Mouse (Mus musculus): ENCODE results near the gene Ctsz. TPM values are rescaled to one million over a fixed set of nuclear protein-coding genes. Genes with fewer than 3 reads are reported as not detected.

Gene Ctsz
- polyA plus RNA-seq (2014; fragmentation: Nextera tagmentation; extraction: Ambion mirVana), result 97.5 and 103 TPM in 2 replicates

DNA sequence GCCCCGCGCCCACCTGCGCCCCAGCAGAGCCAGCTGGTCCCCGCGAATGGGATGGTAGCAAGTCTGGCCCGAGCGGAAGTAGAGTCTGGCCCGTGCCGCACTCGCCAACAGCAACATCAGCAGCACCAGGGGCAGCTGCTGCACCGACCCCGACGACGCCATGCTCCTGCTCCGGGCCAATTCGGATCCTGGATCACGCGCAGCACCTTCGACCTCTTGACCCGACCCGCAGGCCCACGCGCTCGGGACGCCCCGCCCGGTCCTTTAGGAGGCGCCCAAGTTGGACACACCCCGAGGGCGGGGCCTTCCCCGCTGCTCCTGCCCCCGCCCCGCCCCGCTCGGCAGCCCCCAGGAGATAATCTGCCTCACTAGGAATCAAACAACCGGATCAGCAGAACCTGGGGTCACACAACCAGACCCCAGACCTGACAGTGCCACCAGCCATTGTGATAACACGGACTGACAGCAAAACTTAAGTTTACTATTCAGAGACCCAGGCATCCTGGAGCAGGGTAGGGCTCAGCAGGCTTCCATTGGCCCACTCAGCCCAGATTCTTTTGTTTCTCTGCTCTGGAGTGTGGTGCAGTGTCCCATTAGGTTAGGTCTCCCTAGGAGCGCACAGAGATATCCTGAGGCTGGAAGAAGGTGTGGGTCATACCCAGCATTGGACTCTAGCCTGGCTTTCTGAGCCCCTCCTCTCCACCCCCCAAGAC is at the start of gene Ctsz:
Gene Ctsz, minus strand, starts transcription at position 303 of the 713 bp plus-strand sequence.
- no peaks in the 10 kb centered on the region for H3K36me3 ChIP-seq (ENCODE audit: control insufficient read depth, insufficient read depth, low read length)
- H3K27me3 ChIP-seq (ENCODE audit: control insufficient read depth, insufficient read depth, low read length), result no peaks in the 10 kb centered on the region
- peak within 1 kb of the TSS; percentile 66 for H3K4me2 ChIP-seq (ENCODE audit: low read depth)
- peak within 1 kb of the TSS; percentile 71 for H3K9ac ChIP-seq (ENCODE audit: low read length)
- H3K9me3 ChIP-seq (ENCODE audit: control insufficient read depth, low read length), result no peaks in the 10 kb centered on the region
- H3K4me3 ChIP-seq (ENCODE audit: low read depth, low read length), result peak within 1 kb of the TSS; percentile 50
- no peak within 1 kb of the TSS for H3K27ac ChIP-seq (ENCODE audit: low read depth, low read length)
- peaks cover 7% of the 10 kb centered on the region; the same call in 1 of the 2 replicates for H3K4me1 ChIP-seq (ENCODE audit: control insufficient read depth, insufficient read depth, low read length)
- DNase-seq (ENCODE audit: low spot score) (peak; percentile 72), ATAC-seq (ENCODE audit: insufficient read depth, low FRiP score, low TSS enrichment) (peak; percentile 76)
- 2% methylated on average over 38 of the region's 38 CpGs for WGBS

DNA sequence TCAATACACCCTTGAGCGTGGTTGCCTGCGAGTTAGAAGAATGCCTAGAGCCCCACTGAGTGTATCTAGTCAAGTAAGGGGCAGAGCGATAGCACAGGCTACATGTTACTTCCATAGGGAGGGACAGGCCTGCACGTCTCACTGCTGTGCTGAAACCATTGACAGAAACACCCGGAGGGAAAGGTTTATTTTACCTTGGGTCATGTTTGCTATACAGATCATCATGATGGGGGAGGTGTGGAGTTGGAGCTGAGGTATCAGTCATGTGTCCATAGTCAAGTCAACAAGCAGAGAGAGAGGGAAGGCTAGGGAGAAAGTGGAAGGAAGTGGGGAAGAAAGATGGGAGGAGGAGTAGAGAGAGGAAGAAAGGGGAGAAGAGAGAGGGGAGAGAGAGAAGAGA is 48.2 kb upstream of the Ctsz start:
- ATAC-seq (ENCODE audit: insufficient read depth, low FRiP score, low TSS enrichment) (no peak), DNase-seq (ENCODE audit: low spot score) (no peak)
- H3K27ac ChIP-seq (ENCODE audit: low read depth, low read length), result no peak overlapping the region
- no peaks in the 10 kb centered on the region for H3K27me3 ChIP-seq (ENCODE audit: control insufficient read depth, insufficient read depth, low read length)
- no peaks in the 10 kb centered on the region for H3K4me1 ChIP-seq (ENCODE audit: control insufficient read depth, insufficient read depth, low read length)
- H3K4me2 ChIP-seq (ENCODE audit: low read depth), result no peak overlapping the region
- no peak overlapping the region for H3K4me3 ChIP-seq (ENCODE audit: low read depth, low read length)
- WGBS, result 90% methylated on average over 5 of the region's 5 CpGs
- H3K9me3 ChIP-seq (ENCODE audit: control insufficient read depth, low read length), result no peaks in the 10 kb centered on the region
- no peak overlapping the region for H3K9ac ChIP-seq (ENCODE audit: low read length)
- H3K36me3 ChIP-seq (ENCODE audit: control insufficient read depth, insufficient read depth, low read length), result no peaks in the 10 kb centered on the region

DNA sequence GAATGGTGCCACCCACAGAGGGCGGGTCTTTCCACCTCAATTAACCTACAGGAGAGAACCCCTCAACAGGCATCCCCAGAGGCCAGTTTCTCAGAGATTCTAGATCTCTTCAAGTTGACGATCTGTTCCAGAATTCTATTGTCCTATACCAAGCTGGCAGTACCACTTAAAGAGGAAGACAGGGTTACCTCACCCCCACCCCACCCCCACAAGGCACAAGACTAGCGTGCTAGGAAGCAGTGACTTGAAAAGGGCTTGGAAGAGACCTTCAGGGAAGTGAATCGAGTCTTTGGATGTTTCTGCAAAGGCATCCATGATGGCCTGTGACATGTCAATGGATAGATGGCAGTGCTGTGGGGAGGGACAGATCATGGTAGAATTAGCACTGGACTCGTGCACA is 39.9 kb upstream of the Ctsz start:
- ATAC-seq (ENCODE audit: insufficient read depth, low FRiP score, low TSS enrichment) (no peak), DNase-seq (ENCODE audit: low spot score) (no peak)
- H3K9me3 ChIP-seq (ENCODE audit: control insufficient read depth, low read length), result no peaks in the 10 kb centered on the region
- H3K36me3 ChIP-seq (ENCODE audit: control insufficient read depth, insufficient read depth, low read length), result no peaks in the 10 kb centered on the region
- H3K9ac ChIP-seq (ENCODE audit: low read length), result no peak overlapping the region
- H3K4me1 ChIP-seq (ENCODE audit: control insufficient read depth, insufficient read depth, low read length), result no peaks in the 10 kb centered on the region
- no peaks in the 10 kb centered on the region for H3K27me3 ChIP-seq (ENCODE audit: control insufficient read depth, insufficient read depth, low read length)
- H3K4me3 ChIP-seq (ENCODE audit: low read depth, low read length), result no peak overlapping the region
- H3K4me2 ChIP-seq (ENCODE audit: low read depth), result no peak overlapping the region
- WGBS, result 81% methylated on average over 5 of the region's 5 CpGs
- H3K27ac ChIP-seq (ENCODE audit: low read depth, low read length), result no peak overlapping the region

DNA sequence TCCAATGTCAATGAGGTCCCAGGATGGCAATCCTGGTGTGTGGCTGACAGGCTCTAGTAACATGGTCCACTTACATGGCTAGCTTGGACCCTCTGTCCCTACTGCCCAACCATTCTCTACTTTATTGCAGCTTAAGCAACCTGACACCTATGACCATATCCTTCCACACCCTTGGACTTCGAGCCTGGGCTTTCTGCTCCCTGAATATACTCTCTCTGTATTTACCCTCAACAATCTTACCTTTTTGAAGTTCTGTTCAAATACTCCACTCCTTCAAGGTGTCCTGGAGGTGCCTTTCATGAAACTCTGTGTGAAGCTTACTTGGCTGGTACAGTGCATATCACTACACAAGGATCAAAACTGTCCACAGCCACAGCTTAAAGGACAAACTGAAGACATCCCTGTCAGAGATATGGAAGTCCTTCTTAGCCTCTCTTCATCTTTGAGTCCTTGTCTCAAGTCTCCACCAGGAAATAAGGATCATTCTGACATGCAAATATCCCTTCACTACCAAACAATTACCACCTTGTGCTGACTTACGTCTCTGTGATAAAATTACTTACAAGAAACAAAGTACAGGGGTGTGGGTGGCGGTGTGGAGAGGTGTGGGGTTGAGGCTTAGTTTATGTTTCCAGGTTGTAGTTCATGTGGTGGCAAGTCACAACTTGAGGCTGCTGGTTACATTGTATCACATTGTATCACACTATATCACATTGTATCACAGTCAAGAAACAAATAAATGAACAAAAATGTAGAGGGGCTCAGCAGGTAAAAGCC is 38.9 kb upstream of the Ctsz start:
- 81% methylated on average over 3 of the region's 3 CpGs for WGBS
- H3K4me3 ChIP-seq (ENCODE audit: low read depth, low read length), result no peak overlapping the region
- H3K27ac ChIP-seq (ENCODE audit: low read depth, low read length), result no peak overlapping the region
- H3K4me1 ChIP-seq (ENCODE audit: control insufficient read depth, insufficient read depth, low read length), result no peaks in the 10 kb centered on the region
- ATAC-seq (ENCODE audit: insufficient read depth, low FRiP score, low TSS enrichment), result no peak
- H3K4me2 ChIP-seq (ENCODE audit: low read depth), result no peak overlapping the region
- DNase-seq (ENCODE audit: low spot score), result no peak
- H3K36me3 ChIP-seq (ENCODE audit: control insufficient read depth, insufficient read depth, low read length), result no peaks in the 10 kb centered on the region
- no peaks in the 10 kb centered on the region for H3K9me3 ChIP-seq (ENCODE audit: control insufficient read depth, low read length)
- H3K27me3 ChIP-seq (ENCODE audit: control insufficient read depth, insufficient read depth, low read length), result no peaks in the 10 kb centered on the region
- no peak overlapping the region for H3K9ac ChIP-seq (ENCODE audit: low read length)

DNA sequence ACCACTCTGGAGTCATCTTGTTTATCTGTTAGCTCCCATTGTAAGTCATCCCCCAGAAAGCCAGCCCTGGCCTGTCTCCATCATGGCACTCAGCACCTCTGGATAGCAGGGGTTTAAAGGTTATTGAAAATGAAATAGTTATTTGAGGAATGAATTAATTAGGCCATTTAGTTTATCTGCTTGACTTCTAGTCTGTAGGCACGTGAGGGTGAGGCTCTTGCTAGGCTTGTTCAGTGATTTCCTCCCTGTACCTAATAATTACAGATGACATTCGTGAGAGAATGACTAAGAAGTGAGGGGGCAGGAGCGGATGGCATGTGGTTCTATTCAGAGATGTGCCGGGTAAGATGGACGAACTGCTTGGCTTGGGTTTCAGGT is 34.7 kb upstream of the Ctsz start:
- H3K4me3 ChIP-seq (ENCODE audit: low read depth, low read length), result peak overlapping the region; percentile 61
- no peak for ATAC-seq (ENCODE audit: insufficient read depth, low FRiP score, low TSS enrichment)
- H3K27ac ChIP-seq (ENCODE audit: low read depth, low read length), result no peak overlapping the region

DNA sequence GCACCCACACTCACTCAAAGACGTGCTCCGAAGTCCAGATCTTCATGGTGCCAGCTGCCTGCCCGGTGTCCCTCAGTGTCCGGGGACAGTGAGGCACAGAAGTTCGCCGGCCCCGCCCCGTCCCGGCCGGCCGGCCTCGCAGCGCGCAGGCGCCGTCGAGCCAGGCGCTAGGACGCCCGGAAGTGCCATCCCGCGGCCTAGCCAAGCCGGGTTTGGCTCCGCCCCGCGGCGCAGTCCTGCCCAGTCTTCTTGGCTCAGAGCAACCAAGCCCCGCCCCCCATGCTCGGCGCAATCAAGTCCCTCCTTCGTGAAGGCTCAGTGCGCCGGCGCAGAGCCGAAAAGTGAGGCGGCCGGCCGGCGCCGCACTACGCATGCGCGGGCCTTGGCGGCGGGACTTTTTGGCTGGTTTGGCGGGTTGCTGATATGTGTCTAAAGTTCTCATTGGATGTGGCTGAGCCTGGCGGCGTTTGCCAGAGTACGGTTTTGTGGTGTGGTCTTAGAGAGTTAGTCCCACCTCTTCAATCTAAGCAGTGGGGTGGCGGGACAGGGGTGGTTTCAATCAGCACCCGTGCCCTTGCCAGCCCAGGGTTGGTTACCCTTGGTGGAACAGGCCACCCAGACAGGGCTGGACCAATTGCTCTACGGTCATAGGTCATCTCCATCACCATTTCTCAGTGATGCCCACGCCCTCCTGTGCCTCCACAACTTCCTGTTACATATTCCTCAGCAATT is 34.1 kb upstream of the Ctsz start, which contains the start of gene Prelid3b:
Gene Prelid3b, minus strand, starts transcription at position 264 of the 732 bp plus-strand sequence.
- H3K9ac ChIP-seq (ENCODE audit: low read length), result peak within 1 kb of the TSS; percentile 67
- H3K27ac ChIP-seq (ENCODE audit: low read depth, low read length), result 0 out of 2 replicates have a peak within 1 kb of the TSS, but pooled peaks have one; percentile 53
- H3K4me3 ChIP-seq (ENCODE audit: low read depth, low read length), result peak within 1 kb of the TSS; percentile 61
- peak within 1 kb of the TSS; percentile 73 for H3K4me2 ChIP-seq (ENCODE audit: low read depth)
- peak; percentile 100 for DNase-seq (ENCODE audit: low spot score)
- under 1% methylated on average over 48 of the region's 53 CpGs for WGBS
- H3K36me3 ChIP-seq (ENCODE audit: control insufficient read depth, insufficient read depth, low read length), result no peaks in the 10 kb centered on the region
- ATAC-seq (ENCODE audit: insufficient read depth, low FRiP score, low TSS enrichment), result peak; percentile 98
- peaks cover 4% of the 10 kb centered on the region; the same call in 1 of the 2 replicates for H3K4me1 ChIP-seq (ENCODE audit: control insufficient read depth, insufficient read depth, low read length)
- H3K27me3 ChIP-seq (ENCODE audit: control insufficient read depth, insufficient read depth, low read length), result no peaks in the 10 kb centered on the region
- H3K9me3 ChIP-seq (ENCODE audit: control insufficient read depth, low read length), result no peaks in the 10 kb centered on the region

More for the DNA sequence above, 34.7 kb upstream of the Ctsz start:
- Histone ChIP-seq H3K4me2 (ENCODE audit: low read depth) (peak overlapping the region; percentile 49), H3K9ac (ENCODE audit: low read length) (peak overlapping the region; percentile 52; the same call in 1 of the 2 replicates), H3K27me3 (ENCODE audit: control insufficient read depth, insufficient read depth, low read length) (no peaks in the 10 kb centered on the region), H3K36me3 (ENCODE audit: control insufficient read depth, insufficient read depth, low read length) (no peaks in the 10 kb centered on the region), H3K9me3 (ENCODE audit: control insufficient read depth, low read length) (no peaks in the 10 kb centered on the region), H3K4me1 (ENCODE audit: control insufficient read depth, insufficient read depth, low read length) (peaks cover 4% of the 10 kb centered on the region; the same call in 1 of the 2 replicates)
- no peak for DNase-seq (ENCODE audit: low spot score)
- WGBS, result 85% methylated on average over 5 of the region's 5 CpGs

DNA sequence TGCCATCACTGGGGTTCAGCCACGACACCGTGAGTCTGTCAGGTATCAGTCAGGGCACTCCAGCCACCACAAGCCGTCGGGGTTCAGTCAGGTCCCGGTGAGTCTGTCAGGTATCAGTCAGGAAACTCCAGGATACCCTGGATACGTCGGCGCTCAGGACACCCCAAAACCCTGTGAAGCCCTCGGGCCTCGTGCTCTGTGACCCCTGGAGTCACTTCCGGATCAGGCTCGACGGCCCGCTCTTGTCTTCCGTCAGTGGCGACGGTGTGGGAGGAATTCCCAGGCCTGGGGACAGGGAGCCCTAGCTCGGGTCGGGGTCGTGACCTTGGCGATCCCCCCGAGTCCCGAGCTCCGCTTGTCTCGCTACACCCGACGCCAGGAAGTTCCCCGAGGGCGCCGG is 33.6 kb upstream of the Ctsz start:
- peak; percentile 59 for ATAC-seq (ENCODE audit: insufficient read depth, low FRiP score, low TSS enrichment)

DNA sequence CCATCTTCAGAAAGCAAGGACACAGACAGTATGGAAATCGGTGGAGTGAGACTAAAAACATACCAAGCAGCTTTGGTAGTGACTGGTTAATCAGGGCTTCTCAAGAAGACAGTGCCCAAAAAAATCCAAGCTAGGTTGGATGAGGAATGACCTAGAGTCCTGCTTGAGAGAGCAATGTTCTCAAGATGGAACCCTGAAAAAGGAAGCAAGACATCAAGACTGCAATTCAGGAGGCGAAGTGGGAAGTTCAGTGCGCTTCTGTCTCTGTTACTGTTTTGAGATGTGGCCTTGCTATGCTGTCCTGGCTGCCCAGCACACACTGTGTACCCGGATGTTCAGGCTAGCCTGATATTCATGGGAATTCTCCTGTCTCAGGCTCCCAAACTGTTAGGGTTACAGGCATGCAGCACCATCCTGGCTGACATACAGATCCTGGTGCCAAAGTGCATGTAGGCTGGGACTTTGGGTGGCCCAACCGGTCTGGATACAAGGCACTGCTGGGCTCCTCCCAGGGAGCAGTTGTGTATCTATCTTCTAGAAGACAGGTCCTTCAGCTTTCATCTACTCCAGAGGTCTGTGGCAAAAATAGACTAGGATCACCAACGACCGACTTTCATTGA is 32.1 kb upstream of the Ctsz start:
- Histone ChIP-seq H3K27me3 (ENCODE audit: control insufficient read depth, insufficient read depth, low read length) (no peaks in the 10 kb centered on the region), H3K27ac (ENCODE audit: low read depth, low read length) (no peak overlapping the region), H3K36me3 (ENCODE audit: control insufficient read depth, insufficient read depth, low read length) (0 out of 2 replicates have a peak, but pooled peaks cover 2% of the 10 kb centered on the region), H3K4me3 (ENCODE audit: low read depth, low read length) (no peak overlapping the region), H3K9me3 (ENCODE audit: control insufficient read depth, low read length) (no peaks in the 10 kb centered on the region), H3K4me1 (ENCODE audit: control insufficient read depth, insufficient read depth, low read length) (peaks cover 4% of the 10 kb centered on the region; the same call in 1 of the 2 replicates), H3K9ac (ENCODE audit: low read length) (no peak overlapping the region), H3K4me2 (ENCODE audit: low read depth) (no peak overlapping the region)
- ATAC-seq (ENCODE audit: insufficient read depth, low FRiP score, low TSS enrichment) (no peak), DNase-seq (ENCODE audit: low spot score) (no peak)
- WGBS, result 89% methylated on average over 7 of the region's 7 CpGs

More for the DNA sequence above, 33.6 kb upstream of the Ctsz start:
- 8% methylated on average over 30 of the region's 30 CpGs for WGBS
- Histone ChIP-seq H3K4me1 (ENCODE audit: control insufficient read depth, insufficient read depth, low read length) (peaks cover 4% of the 10 kb centered on the region; the same call in 1 of the 2 replicates), H3K27me3 (ENCODE audit: control insufficient read depth, insufficient read depth, low read length) (no peaks in the 10 kb centered on the region), H3K4me3 (ENCODE audit: low read depth, low read length) (peak overlapping the region; percentile 61), H3K36me3 (ENCODE audit: control insufficient read depth, insufficient read depth, low read length) (no peaks in the 10 kb centered on the region), H3K27ac (ENCODE audit: low read depth, low read length) (0 out of 2 replicates have a peak overlapping the region, but pooled peaks have one; percentile 53), H3K9ac (ENCODE audit: low read length) (peak overlapping the region; percentile 67), H3K9me3 (ENCODE audit: control insufficient read depth, low read length) (no peaks in the 10 kb centered on the region), H3K4me2 (ENCODE audit: low read depth) (peak overlapping the region; percentile 73)
- DNase-seq (ENCODE audit: low spot score), result no peak
